Mouse (Mus musculus) limb, embryonic 11.5 days (tissue): Measurements from ENCODE around the gene Sdsl. TPM values are rescaled to one million over a fixed set of nuclear protein-coding genes. Genes with fewer than 3 reads are reported as not detected.

Source experiments
- ATAC-seq: fragments of 200-750 bp; cut with Nextera tagmentation; 2 replicates; pipeline ENCODE4 v1.8.0; 2017; ENCODE audit warnings: low read depth; ENCODE audit not compliant: insufficient number of reproducible peaks, low FRiP score, low TSS enrichment
- DNase-seq: peaks from one replicate; pipeline ENCODE4 v3.0.0-alpha.2; 2015; ENCODE audit warnings: low spot score
- H3K27ac ChIP-seq: fragments of 300-500 bp; sonication (generic); replicated peaks from 2 replicates; pipeline ENCODE4 v1.5.1; 2014; ENCODE audit warnings: low read depth, mild to moderate bottlenecking, low read length
- H3K27me3 ChIP-seq: fragments of 300-500 bp; sonication (generic); 2 replicates; pipeline ENCODE4 v1.6.1; 2014; ENCODE audit warnings: mild to moderate bottlenecking, low read length, mixed read lengths; ENCODE audit not compliant: control insufficient read depth, insufficient read depth
- H3K36me3 ChIP-seq: fragments of 300-500 bp; sonication (generic); 2 replicates; pipeline ENCODE4 v1.6.1; 2014; ENCODE audit warnings: mild to moderate bottlenecking, low read length, moderate library complexity, mixed read lengths; ENCODE audit not compliant: control insufficient read depth, insufficient read depth
- H3K4me1 ChIP-seq: fragments of 300-500 bp; sonication (generic); 2 replicates; pipeline ENCODE4 v1.6.1; 2014; ENCODE audit warnings: low read length, mixed read lengths; ENCODE audit not compliant: control insufficient read depth, insufficient read depth
- H3K4me2 ChIP-seq: fragments of 300-500 bp; sonication (generic); 2 replicates; pipeline ENCODE4 v1.6.1; 2014; ENCODE audit warnings: low read depth, mild to moderate bottlenecking, moderate library complexity; ENCODE audit not compliant: severe bottlenecking
- H3K4me3 ChIP-seq: fragments of 300-500 bp; sonication (generic); 2 replicates; pipeline ENCODE4 v1.5.1; 2014; ENCODE audit warnings: low read depth, low read length
- H3K9ac ChIP-seq: fragments of 300-500 bp; sonication (generic); 2 replicates; pipeline ENCODE4 v1.6.1; 2014; ENCODE audit warnings: mild to moderate bottlenecking, low read length
- H3K9me3 ChIP-seq: fragments of 300-500 bp; sonication (generic); 2 replicates; pipeline ENCODE4 v1.6.1; 2016; ENCODE audit warnings: low read length; ENCODE audit not compliant: control insufficient read depth
- WGBS: fragments of 180-500 bp; shearing (Covaris S2); extraction: QIAGEN DNeasy Blood & Tissue Kit; methylation state at CpG from one replicate; pipeline ENCODE4 v1.1.7; 2014; 5-methylcytosine and 5-hydroxymethylcytosine counted together
- polyA plus RNA-seq: library from polyadenylated mRNA; unstranded; fragments of >200 nt; fragmentation: Nextera tagmentation; extraction: Ambion mirVana; gene quantifications from 2 replicates; pipeline ENCODE4 v1.2.1, GENCODE M21; 2014

The Sdsl gene
- polyA plus RNA-seq, 1 experiment from 2014 or later = 4.0 TPM

DNA sequence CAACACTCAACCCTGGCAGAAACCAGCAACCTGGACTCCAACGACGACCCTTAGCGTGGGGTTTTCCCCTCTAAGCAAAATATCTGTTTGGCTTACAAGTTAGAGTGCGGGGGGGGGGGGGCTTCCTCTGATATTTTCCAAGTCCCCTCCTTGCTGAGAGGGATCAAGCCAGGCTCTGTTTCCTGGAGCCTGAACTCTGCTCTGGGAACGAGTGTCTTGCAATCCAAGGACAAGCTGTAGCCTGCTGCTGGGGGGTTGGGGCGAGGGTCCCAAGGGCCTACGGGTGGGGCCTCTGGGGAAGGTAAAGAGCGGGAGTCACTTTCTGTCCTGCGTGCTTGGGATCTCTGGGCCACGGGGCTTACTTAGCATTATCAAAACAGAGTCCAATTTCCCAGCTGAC lies 46.0 kb downstream of the Sdsl start:
- H3K9ac ChIP-seq = no peak overlapping the region
- H3K27me3 ChIP-seq = peaks cover 74% of the 10 kb centered on the region
- H3K4me2 ChIP-seq = no peak overlapping the region
- no peaks in the 10 kb centered on the region for H3K4me1 ChIP-seq
- H3K27ac ChIP-seq = no peak overlapping the region
- no peaks in the 10 kb centered on the region for H3K36me3 ChIP-seq
- ATAC-seq (no peak), DNase-seq (peak; percentile 24)
- 1% methylated on average over 10 of the region's 10 CpGs for WGBS
- H3K4me3 ChIP-seq = no peak overlapping the region
- no peaks in the 10 kb centered on the region for H3K9me3 ChIP-seq

GRCm38 (mm10) chr5:120425711-120426110 lies 46.9 kb downstream of the Sdsl start:
- 2% methylated on average over 18 of the region's 20 CpGs for WGBS
- Histone ChIP-seq H3K36me3 (no peaks in the 10 kb centered on the region), H3K9ac (no peak overlapping the region), H3K4me3 (no peak overlapping the region), H3K4me1 (no peaks in the 10 kb centered on the region), H3K4me2 (no peak overlapping the region), H3K27me3 (peaks cover 71% of the 10 kb centered on the region), H3K9me3 (no peaks in the 10 kb centered on the region), H3K27ac (no peak overlapping the region)
- no peak for ATAC-seq
- no peak for DNase-seq

GRCm38 (mm10) chr5:120424657-120425056 lies 48.0 kb downstream of the Sdsl start:
- no peak overlapping the region for H3K9ac ChIP-seq
- H3K27ac ChIP-seq = no peak overlapping the region
- H3K27me3 ChIP-seq = peaks cover 61% of the 10 kb centered on the region
- no peak overlapping the region for H3K4me2 ChIP-seq
- DNase-seq = peak; percentile 22
- 0% methylated on average over 11 of the region's 11 CpGs for WGBS
- no peak for ATAC-seq
- H3K4me1 ChIP-seq = no peaks in the 10 kb centered on the region
- no peaks in the 10 kb centered on the region for H3K36me3 ChIP-seq
- no peaks in the 10 kb centered on the region for H3K9me3 ChIP-seq
- H3K4me3 ChIP-seq = no peak overlapping the region

DNA sequence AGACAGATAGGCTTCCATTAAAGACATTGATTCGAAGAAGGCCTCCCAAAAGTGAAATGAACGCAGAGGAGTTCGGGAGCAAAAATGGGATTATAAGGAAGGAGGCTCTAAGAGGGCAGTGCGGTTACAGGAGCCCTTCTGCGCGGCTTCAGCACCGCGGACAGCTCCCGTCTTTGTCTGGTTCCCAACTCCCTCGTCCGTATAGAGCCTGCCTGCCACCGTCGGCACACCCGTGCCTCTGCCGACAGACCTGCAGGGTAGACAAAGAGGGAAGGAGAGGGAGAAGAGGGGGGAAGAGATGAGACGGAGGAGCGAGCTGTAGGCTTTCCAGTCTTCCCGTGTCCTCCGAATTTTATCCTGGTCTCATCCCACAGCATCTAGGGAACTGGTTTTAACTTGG lies 48.6 kb downstream of the Sdsl start:
- peak; percentile 95 for DNase-seq
- no peak for ATAC-seq
- no peaks in the 10 kb centered on the region for H3K4me1 ChIP-seq
- no peak overlapping the region for H3K9ac ChIP-seq
- H3K9me3 ChIP-seq = no peaks in the 10 kb centered on the region
- under 1% methylated on average over 19 of the region's 19 CpGs for WGBS
- H3K27me3 ChIP-seq = peaks cover 56% of the 10 kb centered on the region
- H3K36me3 ChIP-seq = no peaks in the 10 kb centered on the region
- no peak overlapping the region for H3K4me3 ChIP-seq
- no peak overlapping the region for H3K27ac ChIP-seq
- no peak overlapping the region for H3K4me2 ChIP-seq

DNA sequence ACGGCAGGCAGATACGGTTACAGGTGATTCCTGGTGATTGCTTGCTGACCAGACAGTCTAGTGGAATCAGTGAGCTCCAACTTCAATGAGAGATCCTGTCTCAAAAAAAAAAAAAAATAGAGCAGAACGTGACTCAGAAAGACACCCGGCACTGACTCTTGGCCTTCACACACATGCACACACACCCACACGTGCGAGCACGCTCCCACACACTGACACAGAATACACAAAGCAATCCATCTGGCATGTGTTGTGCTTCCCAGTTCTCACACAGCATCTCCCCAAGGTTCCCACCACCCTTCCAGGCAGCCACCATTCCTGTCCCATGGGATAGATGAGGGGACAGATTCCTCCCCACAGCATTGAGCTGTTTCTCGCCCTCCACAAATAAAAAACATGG lies 52.5 kb downstream of the Sdsl start:
- ATAC-seq (no peak), DNase-seq (no peak)
- no peak overlapping the region for H3K4me3 ChIP-seq
- 85% methylated on average over 8 of the region's 8 CpGs for WGBS
- H3K9ac ChIP-seq = no peak overlapping the region
- no peaks in the 10 kb centered on the region for H3K9me3 ChIP-seq
- H3K4me2 ChIP-seq = no peak overlapping the region
- no peaks in the 10 kb centered on the region for H3K4me1 ChIP-seq
- peaks cover 26% of the 10 kb centered on the region for H3K27me3 ChIP-seq
- H3K27ac ChIP-seq = no peak overlapping the region
- no peaks in the 10 kb centered on the region for H3K36me3 ChIP-seq

- ATAC-seq (no peak), DNase-seq (no peak)
- H3K9me3 ChIP-seq = no peaks in the 10 kb centered on the region
- no peaks in the 10 kb centered on the region for H3K36me3 ChIP-seq
- H3K4me3 ChIP-seq = no peak overlapping the region
- H3K27me3 ChIP-seq = peaks cover 30% of the 10 kb centered on the region
- H3K9ac ChIP-seq = no peak overlapping the region
- H3K27ac ChIP-seq = no peak overlapping the region
- 78% methylated on average over 6 of the region's 6 CpGs for WGBS
- no peak overlapping the region for H3K4me2 ChIP-seq
- H3K4me1 ChIP-seq = no peaks in the 10 kb centered on the region
Observed at GRCm38 (mm10) chr5:120413436-120413835, 59.2 kb downstream of the Sdsl start.

DNA sequence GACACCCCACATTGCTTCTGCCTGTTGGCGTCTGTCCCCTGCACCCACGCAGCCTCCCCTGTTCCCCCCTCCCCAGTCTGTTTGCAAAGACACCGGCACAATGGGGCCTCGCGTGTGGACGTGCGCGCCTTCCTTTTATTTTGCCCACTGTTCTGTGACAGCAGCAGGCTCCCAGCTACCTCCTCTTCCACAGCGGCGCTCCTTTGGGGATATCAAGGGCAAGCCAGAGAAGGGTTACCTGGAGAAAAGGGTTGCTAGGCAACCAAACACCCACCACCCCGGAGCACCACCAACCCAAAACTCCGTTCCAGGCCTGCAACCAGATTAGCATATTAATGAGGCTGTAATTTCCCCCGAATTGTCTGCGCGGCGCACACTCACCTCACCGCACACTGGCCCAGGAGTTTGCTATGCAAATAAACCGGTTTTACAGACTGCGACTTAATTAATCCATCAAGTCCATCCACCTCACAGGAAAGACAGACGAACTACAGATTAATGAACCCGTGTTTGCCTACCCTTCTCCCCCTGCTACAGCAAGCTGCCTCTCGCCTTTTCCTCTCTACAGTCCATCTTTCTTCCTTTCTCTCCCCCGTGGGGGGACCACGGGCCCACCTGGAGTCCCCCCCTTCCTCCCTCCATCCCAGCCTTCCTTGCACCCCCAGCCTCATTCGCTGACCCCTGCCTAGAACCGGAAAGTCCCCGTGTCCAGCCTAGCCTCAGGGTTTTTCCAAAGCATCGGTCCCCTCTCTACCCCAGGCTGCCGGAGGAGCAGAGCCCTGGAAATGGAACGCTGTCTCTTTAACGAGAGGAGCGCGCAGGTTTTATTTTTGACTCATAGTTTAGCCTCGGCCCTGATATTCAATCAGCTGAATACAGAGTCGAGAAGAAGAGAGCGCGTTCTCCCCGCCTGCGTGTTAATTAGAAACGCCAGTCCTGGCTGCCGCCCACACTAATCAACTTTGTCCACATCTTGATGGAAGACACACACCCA lies 62.9 kb downstream of the Sdsl start:
- Histone ChIP-seq H3K9me3 (no peaks in the 10 kb centered on the region), H3K4me3 (no peak overlapping the region), H3K36me3 (no peaks in the 10 kb centered on the region), H3K27ac (no peak overlapping the region), H3K27me3 (peaks cover 35% of the 10 kb centered on the region), H3K9ac (no peak overlapping the region), H3K4me2 (peak overlapping the region; percentile 4; the same call in 1 of the 2 replicates), H3K4me1 (no peaks in the 10 kb centered on the region)
- WGBS = 3% methylated on average over 41 of the region's 41 CpGs
- no peak for DNase-seq
- ATAC-seq = no peak

DNA sequence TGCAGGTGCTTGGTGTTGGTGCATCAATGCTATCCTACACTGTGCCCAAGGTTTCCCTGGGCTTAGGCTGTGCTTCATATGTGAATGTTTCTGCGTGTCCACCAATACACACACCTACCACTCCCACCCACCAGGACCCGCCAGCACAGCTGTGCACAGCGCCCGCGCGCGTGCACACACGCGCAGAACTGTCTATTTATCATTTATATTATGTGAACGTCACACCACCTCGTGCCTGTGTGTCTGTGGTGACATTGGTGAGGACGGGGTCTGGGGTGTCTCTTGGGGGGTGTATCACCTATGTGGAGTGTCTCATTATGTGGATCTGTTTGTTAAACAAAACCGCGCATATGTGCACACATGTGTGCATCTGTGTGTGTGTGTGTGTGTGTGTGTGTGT lies 63.7 kb downstream of the Sdsl start:
- no peak overlapping the region for H3K4me3 ChIP-seq
- no peak overlapping the region for H3K9ac ChIP-seq
- no peak overlapping the region for H3K4me2 ChIP-seq
- peaks cover 35% of the 10 kb centered on the region for H3K27me3 ChIP-seq
- WGBS = 74% methylated on average over 14 of the region's 14 CpGs
- no peak for ATAC-seq
- H3K4me1 ChIP-seq = no peaks in the 10 kb centered on the region
- no peaks in the 10 kb centered on the region for H3K9me3 ChIP-seq
- no peak overlapping the region for H3K27ac ChIP-seq
- H3K36me3 ChIP-seq = no peaks in the 10 kb centered on the region
- DNase-seq = no peak
